In the genomic region with DNA sequence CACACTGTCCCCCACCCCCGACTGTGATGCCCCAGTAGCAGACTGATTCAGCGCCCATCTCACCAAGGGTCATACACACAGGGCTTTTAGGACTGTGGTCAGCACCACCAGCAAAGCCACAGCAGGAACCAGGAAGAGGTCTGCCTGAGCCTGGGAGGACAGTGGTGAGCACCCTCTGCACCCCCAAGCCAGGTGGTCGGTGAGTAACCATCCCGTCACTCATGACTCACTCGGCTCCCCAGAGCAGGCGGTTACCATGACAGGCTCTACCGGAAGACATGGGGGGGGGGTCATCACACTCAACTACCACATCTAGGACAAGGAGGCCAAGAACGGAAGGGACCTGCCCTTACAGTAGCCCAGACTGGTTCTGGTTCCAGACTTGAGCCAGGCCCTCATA, we compare ENCODE assay signal across 16 mouse cellular contexts. TPM values are rescaled to one million over a fixed set of nuclear protein-coding genes. Genes with fewer than 3 reads are reported as not detected.
DNase-seq lines count a peak whose midpoint lies in the region; ATAC-seq and TF ChIP-seq lines count a peak whose summit lies in the region.
"Had no signal": no experiment of that assay in that cellular context is flagged by ENCODE, and none has a peak within 500 bp of the region (broad histone marks: within the 10 kb centered on the region; RNA-seq: fewer than 3 reads in every experiment).

No protein-coding gene starts in this region.

- no peaks in the 10 kb centered on the region for H3K79me3 ChIP-seq in C2C12 (ENCODE audit: low read depth)

- H3K4me2 ChIP-seq in forebrain, embryonic 15.5 days (replicated peaks) = peak overlapping the region; percentile 95
- 0 out of 2 replicates have a peak overlapping the region, but pooled peaks have one; percentile 98 for H3K4me2 ChIP-seq in midbrain, embryonic 14.5 days (ENCODE audit: low read length)
- no peak overlapping the region for H3K4me2 ChIP-seq in intestine, embryonic 16.5 days (ENCODE audit: low read depth, low read length)
- H3K4me2 ChIP-seq: liver, embryonic 13.5 days had no signal

- peaks cover 27% of the 10 kb centered on the region for H3K27me3 ChIP-seq in C2C12 (ENCODE audit: control insufficient read depth, insufficient read depth, insufficient read length)
- peaks cover 17% of the 10 kb centered on the region for H3K27me3 ChIP-seq in forebrain, embryonic 15.5 days
- peaks cover 39% of the 10 kb centered on the region for H3K27me3 ChIP-seq in midbrain, embryonic 14.5 days (ENCODE audit: control insufficient read depth, insufficient read depth, low read length)
- H3K27me3 ChIP-seq in heart, adult 2 months (ENCODE audit: control insufficient read depth, insufficient read depth, low read length) = peaks cover 11% of the 10 kb centered on the region
- H3K27me3 ChIP-seq in intestine, embryonic 16.5 days (replicated peaks; ENCODE audit: control insufficient read depth, insufficient read depth, low read length) = peaks cover 65% of the 10 kb centered on the region

- 0 out of 2 replicates have a peak overlapping the region, but pooled peaks have one; percentile 10 for H3K9ac ChIP-seq in forebrain, embryonic 15.5 days (replicated peaks)
- no peak overlapping the region for H3K9ac ChIP-seq in midbrain, embryonic 14.5 days (replicated peaks; ENCODE audit: low read length)
- H3K9ac ChIP-seq in heart, adult 2 months (ENCODE audit: low read depth, low read length) = no peak overlapping the region
- no peak overlapping the region for H3K9ac ChIP-seq in intestine, embryonic 16.5 days (ENCODE audit: low read depth, low read length)
- H3K9ac ChIP-seq: liver, embryonic 13.5 days had no signal

- no peak overlapping the region for H3K4me3 ChIP-seq in layer of hippocampus, adult 2 months
- H3K4me3 ChIP-seq in C2C12 (ENCODE audit: insufficient read depth, poor library complexity, severe bottlenecking) = no peak overlapping the region
- H3K4me3 ChIP-seq in forebrain, embryonic 15.5 days = no peak overlapping the region
- no peak overlapping the region for H3K4me3 ChIP-seq in midbrain, embryonic 14.5 days (replicated peaks; ENCODE audit: low read depth, low read length)
- H3K4me3 ChIP-seq in heart, adult 2 months = no peak overlapping the region
- no peak overlapping the region for H3K4me3 ChIP-seq in intestine, embryonic 16.5 days (ENCODE audit: low read length)
- H3K4me3 ChIP-seq: liver, embryonic 13.5 days had no signal

- no peak for TF ChIP-seq POLR2A in heart, adult 2 months (IDR thresholded peaks at IDR 0.05; ENCODE audit: insufficient read depth, low read depth, low read length)

- H3K4me1 ChIP-seq in forebrain, embryonic 15.5 days = peaks cover 75% of the 10 kb centered on the region
- peaks cover 26% of the 10 kb centered on the region for H3K4me1 ChIP-seq in midbrain, embryonic 14.5 days (ENCODE audit: control insufficient read depth, insufficient read depth, low read length)
- H3K4me1 ChIP-seq in heart, adult 2 months (ENCODE audit: control insufficient read depth, insufficient read depth, low read length) = no peaks in the 10 kb centered on the region
- H3K4me1 ChIP-seq in intestine, embryonic 16.5 days (ENCODE audit: control insufficient read depth, insufficient read depth, low read length) = peaks cover 8% of the 10 kb centered on the region; the same call in 1 of the 2 replicates
- H3K4me1 ChIP-seq: liver, embryonic 13.5 days had no signal

- H3K36me3 ChIP-seq in C2C12 (ENCODE audit: control insufficient read depth, insufficient read depth) = no peaks in the 10 kb centered on the region
- no peaks in the 10 kb centered on the region for H3K36me3 ChIP-seq in forebrain, embryonic 15.5 days
- H3K36me3 ChIP-seq in midbrain, embryonic 14.5 days (ENCODE audit: control insufficient read depth, insufficient read depth, low read length) = no peaks in the 10 kb centered on the region
- H3K36me3 ChIP-seq in heart, adult 2 months (ENCODE audit: control insufficient read depth, insufficient read depth, low read length) = no peaks in the 10 kb centered on the region
- no peaks in the 10 kb centered on the region for H3K36me3 ChIP-seq in intestine, embryonic 16.5 days (ENCODE audit: control insufficient read depth, insufficient read depth, low read length)
- H3K36me3 ChIP-seq: liver, embryonic 13.5 days had no signal

- ATAC-seq in forebrain, embryonic 15.5 days (replicated peaks) = no peak
- no peak for ATAC-seq in midbrain, embryonic 14.5 days (ENCODE audit: low FRiP score, low TSS enrichment)
- no peak for ATAC-seq in intestine, embryonic 16.5 days
- ATAC-seq: activated CD4-positive, CD25-positive, alpha-beta regulatory T cell, adult 4 months; intestine, postnatal 0 days had no signal

- intact Hi-C loops in heart, adult 2 months (cut with DNase I) = no loop called here
- intact Hi-C loops in gastrocnemius, postnatal 36 days (cut with DNase I) = no loop called here

- no peak for TF ChIP-seq EP300 in heart, adult 2 months (IDR thresholded peaks at IDR 0.05; ENCODE audit: insufficient read depth, low read depth, low read length)

- no peak for TF ChIP-seq CTCF in layer of hippocampus, adult 2 months (conservative IDR thresholded peaks at IDR 0.05)
- no peak for TF ChIP-seq CTCF in C2C12 (IDR thresholded peaks at IDR 0.05; ENCODE audit: control insufficient read depth, insufficient read depth, insufficient read length)
- no peak for TF ChIP-seq CTCF in heart, adult 2 months (IDR thresholded peaks at IDR 0.05)

- peaks cover 12% of the 10 kb centered on the region for H3K79me2 ChIP-seq in C2C12 (ENCODE audit: control insufficient read depth, insufficient read depth)
- H3K79me2 ChIP-seq in heart, adult 2 months (replicated peaks; ENCODE audit: control insufficient read depth, insufficient read depth, low read length) = no peaks in the 10 kb centered on the region

- H3ac ChIP-seq in C2C12 (ENCODE audit: control insufficient read depth, insufficient read length, low read depth) = no peak overlapping the region

- H3K9me3 ChIP-seq in forebrain, embryonic 15.5 days = no peaks in the 10 kb centered on the region
- no peaks in the 10 kb centered on the region; the same call in 1 of the 2 replicates for H3K9me3 ChIP-seq in midbrain, embryonic 14.5 days (ENCODE audit: control insufficient read depth, low read length)
- H3K9me3 ChIP-seq in intestine, embryonic 16.5 days (ENCODE audit: control insufficient read depth, low read length) = no peaks in the 10 kb centered on the region
- H3K9me3 ChIP-seq: liver, embryonic 13.5 days had no signal

- peak overlapping the region; percentile 84; the same call in 1 of the 2 replicates for H3K27ac ChIP-seq in layer of hippocampus, adult 2 months
- no peak overlapping the region for H3K27ac ChIP-seq in forebrain, embryonic 15.5 days (replicated peaks)
- H3K27ac ChIP-seq in midbrain, embryonic 14.5 days (replicated peaks; ENCODE audit: low read depth, low read length) = no peak overlapping the region
- no peak overlapping the region for H3K27ac ChIP-seq in heart, adult 2 months
- H3K27ac ChIP-seq in intestine, embryonic 16.5 days (ENCODE audit: low read length) = no peak overlapping the region
- H3K27ac ChIP-seq: liver, embryonic 13.5 days had no signal

- no peak for DNase-seq in layer of hippocampus, adult 2 months (ENCODE audit: low spot score in 2 of 2)
- no peak for DNase-seq in layer of hippocampus, adult 9-10 months (ENCODE audit: low spot score)
- DNase-seq in midbrain, embryonic 14.5 days = no peak
- no peak for DNase-seq in heart, adult 2 months
- no peak for DNase-seq in gastrocnemius, postnatal 36 days
- DNase-seq: cerebellum, adult 2 months; heart, postnatal 14 days; liver, embryonic 13.5 days; lung, postnatal 14 days; thymus, adult 18-20 months had no signal

- 72% methylated on average over 8 of the region's 8 CpGs for WGBS in forebrain, embryonic 15.5 days
- WGBS in midbrain, embryonic 14.5 days = 81% methylated on average over 8 of the region's 8 CpGs
- WGBS in heart, adult 2 months = 71% methylated on average over 8 of the region's 8 CpGs
- 78% methylated on average over 8 of the region's 8 CpGs for WGBS in intestine, embryonic 16.5 days

TF ChIP-seq in C2C12, 6 proteins besides CTCF, POLR2A, EP300 and RAD21:
- TF ChIP-seq MAX (IDR thresholded peaks at IDR 0.05) (peak; percentile 93), MYOD1 (IDR thresholded peaks at IDR 0.05; ENCODE audit: control insufficient read depth, insufficient read length, low read depth) (peak; percentile 99), FOSL1 (IDR thresholded peaks at IDR 0.05; ENCODE audit: insufficient read depth, low read length, poor library complexity, severe bottlenecking) (peak; percentile 100), USF1 (IDR thresholded peaks at IDR 0.05; ENCODE audit: low read depth) (no peak), MYOG (IDR thresholded peaks at IDR 0.05; ENCODE audit: control insufficient read depth, extremely low read depth, insufficient read length) (no peak), CEBPB (IDR thresholded peaks at IDR 0.05; ENCODE audit: low read depth) (no peak)

RNA-seq across cellular contexts. Expression of a gene that starts 7.7 kb away (rescaled TPM):
- 10 to 100 TPM; 46.4 to 47.6 TPM for total RNA-seq in layer of hippocampus, adult 2 months (2021)
- polyA plus RNA-seq in C2C12 (2012; fragmentation: generic; extraction: Trizol) = 2.5 TPM
- 132 and 133 TPM in 2 replicates for polyA plus RNA-seq in forebrain, embryonic 15.5 days (2015; fragmentation: Nextera tagmentation; extraction: Ambion mirVana)
- 38.0 and 43.1 TPM in 2 replicates for polyA plus RNA-seq in midbrain, embryonic 14.5 days (2014; fragmentation: Nextera tagmentation; extraction: Ambion mirVana)
- total RNA-seq in heart, adult 2 months (2021) = under 1 TPM; 0.14 to 0.18 TPM
- polyA plus RNA-seq in heart, adult 2 months (2012; rRNA removed) = 0.12 and 0.41 TPM in 2 replicates
- total RNA-seq in gastrocnemius, postnatal 36 days (2021) = not detected
- polyA plus RNA-seq in intestine, embryonic 16.5 days (2015; fragmentation: Nextera tagmentation; extraction: Ambion mirVana) = 0.66 and 0.71 TPM in 2 replicates
- total RNA-seq: MEL had no signal
- polyA plus RNA-seq: activated CD4-positive, CD25-positive, alpha-beta regulatory T cell, adult 4 months had no signal

Comparison
In these comparisons a context has a peak if more than half of its experiments do, and no peak if none do; other contexts are left out.
1. RNA of a gene that starts 7.7 kb away (polyA plus RNA-seq): 132 to 133 TPM in forebrain, embryonic 15.5 days and 38.0 to 43.1 TPM in midbrain, embryonic 14.5 days; 2.5 TPM in C2C12 (single experiment), 0.66 to 0.71 TPM in intestine, embryonic 16.5 days and 0.12 to 0.41 TPM in heart, adult 2 months; every median in the first group is over 10 times any median in the second.